In genomic region chr13:98351527-98351926, GRCm38 (mm10) we compare ENCODE assay signal across 9 mouse cellular contexts. TPM values are rescaled to one million over a fixed set of nuclear protein-coding genes. Genes with fewer than 3 reads are reported as not detected.
DNase-seq lines count a peak whose midpoint lies in the region; ATAC-seq lines count a peak whose summit lies in the region.
"Had no signal": no experiment of that assay in that cellular context is flagged by ENCODE, and none has a peak within 500 bp of the region (broad histone marks: within the 10 kb centered on the region; RNA-seq: fewer than 3 reads in every experiment).

No protein-coding gene starts in this region.

- H3K9me3 ChIP-seq in heart, embryonic 12.5 days (replicated peaks) = no peaks in the 10 kb centered on the region

- no peak overlapping the region for H3K4me3 ChIP-seq in heart, embryonic 12.5 days

- H3K27ac ChIP-seq in heart, embryonic 12.5 days (ENCODE audit: poor library complexity, severe bottlenecking) = no peak overlapping the region

- H3K4me2 ChIP-seq in heart, embryonic 12.5 days = no peak overlapping the region

- peaks cover 24% of the 10 kb centered on the region for H3K4me1 ChIP-seq in heart, embryonic 12.5 days (replicated peaks)

- peaks cover 77% of the 10 kb centered on the region for H3K27me3 ChIP-seq in heart, embryonic 12.5 days (replicated peaks)

- ATAC-seq in heart, embryonic 12.5 days (ENCODE audit: insufficient number of reproducible peaks, low FRiP score) = no peak
- peak; percentile 66 to 70 for ATAC-seq in hematopoietic stem cell, adult 5-6 weeks (replicated peaks in 1 of 2; ENCODE audit: insufficient read depth in 1 of 2, low FRiP score in 2 of 2, low TSS enrichment in 1 of 2, low read depth in 1 of 2, poor library complexity in 2 of 2, severe bottlenecking in 2 of 2)
- ATAC-seq in inflammation-experienced regulatory T-cells, adult 6 months = no peak

- no peak overlapping the region for H3K9ac ChIP-seq in heart, embryonic 12.5 days

- no peaks in the 10 kb centered on the region for H3K36me3 ChIP-seq in heart, embryonic 12.5 days

- WGBS in heart, embryonic 12.5 days = 4% methylated on average over 8 of the region's 8 CpGs

- peak; percentile 53 for DNase-seq in heart, postnatal 4 days
- DNase-seq in urinary bladder, postnatal 14 days (ENCODE audit: low spot score) = peak; percentile 20
- no peak for DNase-seq in urinary bladder, adult 18-20 months (ENCODE audit: low spot score in 2 of 2)
- DNase-seq in retina, postnatal 1 day = peak; percentile 83
- no peak for DNase-seq in cerebellum, adult 8-10 months

RNA-seq across cellular contexts. Expression of gene Foxd1, which starts 2.5 kb away (rescaled TPM):
- under 1 TPM; 0.14 to 0.24 TPM for total RNA-seq in heart, postnatal 4 days (2021)
- 0.03 and 0.06 TPM in 2 replicates for polyA plus RNA-seq in heart, embryonic 12.5 days (2016; fragmentation: Nextera tagmentation; extraction: Ambion mirVana)
- not detected in 2 replicates for total RNA-seq in hematopoietic stem cell, adult 5-6 weeks (2017)
- polyA plus RNA-seq in inflammation-experienced regulatory T-cells, adult 6 months (2017; shearing (Covaris generic)) = not detected
- polyA plus RNA-seq: intestine, embryonic 14.5 days had no signal

RNA-seq across cellular contexts. Expression of gene Btf3, which starts 34.7 kb away (rescaled TPM):
- total RNA-seq in heart, postnatal 4 days (2021) = 100 to 1,000 TPM; 291 to 301 TPM
- 474 and 476 TPM in 2 replicates for polyA plus RNA-seq in heart, embryonic 12.5 days (2016; fragmentation: Nextera tagmentation; extraction: Ambion mirVana)
- total RNA-seq in hematopoietic stem cell, adult 5-6 weeks (2017) = 1,706 and 2,199 TPM in 2 replicates
- polyA plus RNA-seq in inflammation-experienced regulatory T-cells, adult 6 months (2017; shearing (Covaris generic)) = 100 to 1,000 TPM; 694 to 907 (median 874) TPM

Comparison
In these comparisons a context has a peak if more than half of its experiments do, and no peak if none do; other contexts are left out.
1. DNase-seq: peak in heart, postnatal 4 days (single experiment), urinary bladder, postnatal 14 days (single experiment) and retina, postnatal 1 day (single experiment); none in urinary bladder, adult 18-20 months (0 of 2) and cerebellum, adult 8-10 months (single experiment).
2. ATAC-seq: peak in hematopoietic stem cell, adult 5-6 weeks (2 of 2); none in heart, embryonic 12.5 days (single experiment) and inflammation-experienced regulatory T-cells, adult 6 months (single experiment).